Comparison of ENCODE assay signal across 14 mouse cellular contexts in genomic region chr7:57312018-57312417, GRCm38 (mm10).
"Had no signal": no experiment of that assay in that cellular context is flagged by ENCODE, and none has a peak within 500 bp of the region (broad histone marks: within the 10 kb centered on the region; RNA-seq: fewer than 3 reads in every experiment).

No protein-coding gene starts in this region.

- DNase-seq: kidney, adult 2 months; kidney, postnatal 25 days; layer of hippocampus, postnatal 36 days; lung, adult 18-20 months; lung, postnatal 10 days; retina, postnatal 1 day; thymus, adult 2 months; thymus, postnatal 25 days had no signal

- H3K4me2 ChIP-seq: limb, embryonic 12.5 days; midbrain, embryonic 12.5 days; neural tube, embryonic 13.5 days; stomach, embryonic 15.5 days had no signal

- H3K27ac ChIP-seq: limb, embryonic 12.5 days; liver, embryonic 14.5 days; midbrain, embryonic 12.5 days; neural tube, embryonic 13.5 days; stomach, embryonic 15.5 days had no signal

- H3K36me3 ChIP-seq: limb, embryonic 12.5 days; midbrain, embryonic 12.5 days; neural tube, embryonic 13.5 days; stomach, embryonic 15.5 days had no signal

- H3K9ac ChIP-seq: limb, embryonic 12.5 days; liver, embryonic 14.5 days; midbrain, embryonic 12.5 days; neural tube, embryonic 13.5 days; stomach, embryonic 15.5 days had no signal

- ATAC-seq: midbrain, embryonic 16.5 days had no signal

- H3K4me1 ChIP-seq: limb, embryonic 12.5 days; midbrain, embryonic 12.5 days; neural tube, embryonic 13.5 days; stomach, embryonic 15.5 days had no signal

- H3K4me3 ChIP-seq: limb, embryonic 12.5 days; midbrain, embryonic 12.5 days; neural tube, embryonic 13.5 days; stomach, embryonic 15.5 days had no signal

- H3K27me3 ChIP-seq: limb, embryonic 12.5 days; midbrain, embryonic 12.5 days; neural tube, embryonic 13.5 days; stomach, embryonic 15.5 days had no signal

- H3K9me3 ChIP-seq: limb, embryonic 12.5 days; midbrain, embryonic 12.5 days; neural tube, embryonic 13.5 days; stomach, embryonic 15.5 days had no signal
